Mouse (Mus musculus) ES-Bruce4 (cell line): Measurements from ENCODE around the gene Cxcl10. TPM values are rescaled to one million over a fixed set of nuclear protein-coding genes. Genes with fewer than 3 reads are reported as not detected.
A peak's percentile ranks its signal among the peaks of the same experiment; 100 is the strongest.

Experiments
- H3K27ac ChIP-seq: 2 replicates; pipeline ENCODE4 v1.5.1; 2012; ENCODE audit warnings: low read length, inconsistent platforms; ENCODE audit not compliant: insufficient read depth
- H3K27me3 ChIP-seq: 2 replicates; pipeline ENCODE4 v1.6.1; 2012; ENCODE audit warnings: mild to moderate bottlenecking, low read length, inconsistent platforms; ENCODE audit not compliant: control insufficient read depth, poor library complexity, insufficient read depth, severe bottlenecking
- H3K36me3 ChIP-seq: 2 replicates; pipeline ENCODE4 v1.6.1; 2012; ENCODE audit warnings: inconsistent platforms, mild to moderate bottlenecking, low read length, moderate library complexity; ENCODE audit not compliant: control insufficient read depth, poor library complexity, insufficient read depth, severe bottlenecking
- H3K4me1 ChIP-seq: one replicate; pipeline ENCODE4 v1.8.1; 2011; ENCODE audit warnings: low read length; ENCODE audit not compliant: control insufficient read depth, insufficient read depth
- H3K4me3 ChIP-seq: 2 replicates; pipeline ENCODE4 v1.5.1; 2011; ENCODE audit warnings: low read depth, mild to moderate bottlenecking, low read length
- H3K9ac ChIP-seq: 2 replicates; pipeline ENCODE4 v1.6.1; 2012; ENCODE audit warnings: low read depth, mild to moderate bottlenecking, inconsistent platforms; ENCODE audit not compliant: poor library complexity, severe bottlenecking
- H3K9me3 ChIP-seq: replicated peaks from 2 replicates; pipeline ENCODE4 v1.6.1; 2012; ENCODE audit warnings: mild to moderate bottlenecking, low read length, inconsistent platforms; ENCODE audit not compliant: control insufficient read depth, poor library complexity, insufficient read depth, severe bottlenecking
- CTCF ChIP-seq: IDR thresholded peaks from one replicate; pipeline ENCODE4 v1.8.1; 2011; ENCODE audit warnings: low read depth, low read length
- EP300 ChIP-seq: IDR thresholded peaks from 2 replicates; pipeline ENCODE4 v1.6.1; 2011; ENCODE audit warnings: low read depth, low read length; ENCODE audit not compliant: insufficient read depth
- POLR2A ChIP-seq: IDR thresholded peaks from one replicate; pipeline ENCODE4 v1.8.1; 2011; ENCODE audit warnings: low read length; ENCODE audit not compliant: insufficient read depth
- polyA plus RNA-seq: library from polyadenylated mRNA; stranded (reverse); fragments of >200 nt; gene quantifications from 2 replicates; pipeline ENCODE4 v1.2.4, GENCODE M21; 2011; ENCODE audit warnings: low read depth; ENCODE audit not compliant: missing spikeins, insufficient read depth, insufficient read length

The Cxcl10 gene
- 9.3 and 11.7 TPM in 2 replicates for polyA plus RNA-seq

GRCm38 (mm10) chr5:92348794-92349413 is at the start of gene Cxcl10:
Cxcl10 (minus strand) TSS chr5:92348889.
- no peak for TF ChIP-seq CTCF
- no peak for TF ChIP-seq POLR2A
- no peak for TF ChIP-seq EP300
- Histone ChIP-seq H3K9me3 (no peaks in the 10 kb centered on the region), H3K36me3 (no peaks in the 10 kb centered on the region), H3K4me1 (no peaks in the 10 kb centered on the region), H3K4me3 (no peak within 1 kb of the TSS), H3K9ac (no peak within 1 kb of the TSS), H3K27me3 (no peaks in the 10 kb centered on the region), H3K27ac (no peak within 1 kb of the TSS)

GRCm38 (mm10) chr5:92398153-92398552 is 49.5 kb upstream of the Cxcl10 start:
- Histone ChIP-seq H3K4me3 (no peak overlapping the region), H3K36me3 (no peaks in the 10 kb centered on the region), H3K27me3 (no peaks in the 10 kb centered on the region), H3K9ac (no peak overlapping the region), H3K4me1 (no peaks in the 10 kb centered on the region), H3K9me3 (no peaks in the 10 kb centered on the region), H3K27ac (no peak overlapping the region)
- TF ChIP-seq CTCF (peak; percentile 83), POLR2A (no peak)

- no peak overlapping the region for H3K27ac ChIP-seq
- H3K9ac ChIP-seq = no peak overlapping the region
- no peaks in the 10 kb centered on the region for H3K4me1 ChIP-seq
- no peak overlapping the region for H3K4me3 ChIP-seq
- TF ChIP-seq EP300 (no peak), CTCF (no peak), POLR2A (no peak)
- H3K36me3 ChIP-seq = no peaks in the 10 kb centered on the region
- H3K9me3 ChIP-seq = no peaks in the 10 kb centered on the region
- no peaks in the 10 kb centered on the region for H3K27me3 ChIP-seq
These were observed 47.8 kb upstream of the Cxcl10 start for GRCm38 (mm10) chr5:92396476-92396875.

DNA sequence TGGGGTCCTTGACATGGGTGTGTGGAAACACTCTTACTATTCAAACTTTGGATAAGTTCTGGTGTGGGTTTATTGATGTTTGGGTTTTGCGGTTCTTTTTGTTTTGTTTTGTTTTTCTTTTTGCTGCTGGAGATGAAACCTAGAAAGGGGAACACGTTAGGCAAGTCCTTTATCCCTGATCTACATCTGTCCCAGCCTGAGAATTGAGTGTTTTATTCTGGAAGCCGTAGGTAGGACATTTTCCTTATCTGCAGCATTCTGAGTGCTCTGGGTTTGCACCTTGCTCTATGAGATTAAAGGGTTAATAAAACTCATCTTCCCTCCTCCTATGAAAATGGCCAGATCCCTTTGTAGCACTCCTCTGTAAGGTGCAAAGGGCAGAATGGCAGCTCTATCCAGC is 47.1 kb upstream of the Cxcl10 start:
- H3K36me3 ChIP-seq = no peaks in the 10 kb centered on the region
- no peak overlapping the region for H3K9ac ChIP-seq
- TF ChIP-seq EP300 = no peak
- no peaks in the 10 kb centered on the region for H3K4me1 ChIP-seq
- no peaks in the 10 kb centered on the region for H3K27me3 ChIP-seq
- no peaks in the 10 kb centered on the region for H3K9me3 ChIP-seq
- no peak overlapping the region for H3K27ac ChIP-seq
- H3K4me3 ChIP-seq = no peak overlapping the region

DNA sequence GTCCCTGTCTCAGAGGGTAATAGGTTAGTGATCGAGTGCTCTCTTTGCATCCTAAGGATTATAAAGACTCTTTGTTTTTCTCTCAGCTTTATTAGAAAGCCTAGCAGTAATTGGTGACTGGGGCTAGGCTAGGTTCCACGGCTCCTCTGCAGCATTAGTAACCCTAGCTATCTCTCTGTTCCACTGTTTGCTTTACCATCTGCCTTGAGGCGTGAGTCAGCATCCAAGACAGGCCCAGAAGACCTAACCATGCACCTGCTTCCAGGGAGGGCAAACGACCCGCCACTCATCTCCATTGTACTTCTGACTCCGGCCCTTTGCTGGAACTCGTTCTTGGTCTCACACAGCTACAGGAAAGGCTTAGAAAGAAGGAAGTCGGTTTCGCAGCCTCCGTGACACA is 45.2 kb upstream of the Cxcl10 start:
- H3K4me3 ChIP-seq = no peak overlapping the region

GRCm38 (mm10) chr5:92392542-92392941 is 43.9 kb upstream of the Cxcl10 start:
- TF ChIP-seq CTCF = no peak
- TF ChIP-seq EP300 = no peak
- TF ChIP-seq POLR2A = no peak
- no peaks in the 10 kb centered on the region for H3K9me3 ChIP-seq
- no peaks in the 10 kb centered on the region for H3K27me3 ChIP-seq
- no peaks in the 10 kb centered on the region for H3K36me3 ChIP-seq
- peak overlapping the region; percentile 58 for H3K4me3 ChIP-seq
- no peak overlapping the region for H3K27ac ChIP-seq
- no peak overlapping the region for H3K9ac ChIP-seq
- no peaks in the 10 kb centered on the region for H3K4me1 ChIP-seq

More for the DNA sequence above, 45.2 kb upstream of the Cxcl10 start:
- TF ChIP-seq CTCF = no peak
- no peak for TF ChIP-seq EP300
- no peak for TF ChIP-seq POLR2A
- no peaks in the 10 kb centered on the region for H3K27me3 ChIP-seq
- no peaks in the 10 kb centered on the region for H3K9me3 ChIP-seq
- H3K36me3 ChIP-seq = no peaks in the 10 kb centered on the region
- no peaks in the 10 kb centered on the region for H3K4me1 ChIP-seq
- no peak overlapping the region for H3K9ac ChIP-seq
- no peak overlapping the region for H3K27ac ChIP-seq
